8 mouse cellular contexts compared by ENCODE assay signal in genomic region chr10:5802866-5803265, GRCm38 (mm10). TPM values are rescaled to one million over a fixed set of nuclear protein-coding genes. Genes with fewer than 3 reads are reported as not detected.
DNase-seq lines count a peak whose midpoint lies in the region; ATAC-seq and TF ChIP-seq lines count a peak whose summit lies in the region.

No protein-coding gene starts in this region.

- H3K4me3 ChIP-seq in erythroblast, embryonic 14.5 days (replicated peaks) = peak overlapping the region; percentile 99
- H3K4me3 ChIP-seq in ES-E14 (ENCODE audit: insufficient read depth in 1 of 2, low read depth in 1 of 2, low read length in 2 of 2, poor library complexity in 1 of 2, severe bottlenecking in 1 of 2) = peak overlapping the region; percentile 85 to 97
- H3K4me3 ChIP-seq in hindbrain, embryonic 12.5 days = peak overlapping the region; percentile 28
- H3K4me3 ChIP-seq in midbrain, embryonic 10.5 days = peak overlapping the region; percentile 84

- no peak for ATAC-seq in erythroblast, adult 5-6 weeks (replicated peaks; ENCODE audit: low FRiP score, poor library complexity, severe bottlenecking)
- ATAC-seq in hindbrain, embryonic 12.5 days (ENCODE audit: low FRiP score) = no peak
- ATAC-seq in erythroid progenitor cell, adult 5-6 weeks (replicated peaks; ENCODE audit: low FRiP score, poor library complexity, severe bottlenecking) = no peak

- H3K9ac ChIP-seq in ES-E14 (ENCODE audit: insufficient read depth, low read depth, low read length, poor library complexity, severe bottlenecking) = peak overlapping the region; percentile 50; the same call in 1 of the 2 replicates
- H3K9ac ChIP-seq in hindbrain, embryonic 12.5 days = peak overlapping the region; percentile 55

- in situ Hi-C loops in ES-E14 (cut with MboI; ENCODE audit: low sequenced_read_pairs in 2 of 2, unreplicated experiment in 2 of 2) = no loop called here

- intact Hi-C loops in gastrocnemius, postnatal 14 days (cut with DNase I; ENCODE audit: low total_unique reads) = no loop called here

- H3K27ac ChIP-seq in ES-E14 (ENCODE audit: insufficient read depth, low read depth, low read length, poor library complexity, severe bottlenecking) = no peak overlapping the region
- H3K27ac ChIP-seq in hindbrain, embryonic 12.5 days = no peak overlapping the region
- peak overlapping the region; percentile 9; the same call in 1 of the 2 replicates for H3K27ac ChIP-seq in midbrain, embryonic 10.5 days (replicated peaks)

- H3K4me2 ChIP-seq in hindbrain, embryonic 12.5 days (replicated peaks) = peak overlapping the region; percentile 98

- peaks cover 69% of the 10 kb centered on the region for H3K36me3 ChIP-seq in erythroblast, embryonic 14.5 days (ENCODE audit: control insufficient read depth)
- H3K36me3 ChIP-seq in ES-E14 (ENCODE audit: control insufficient read depth, insufficient read depth, low read length, poor library complexity, severe bottlenecking) = peaks cover 32% of the 10 kb centered on the region
- H3K36me3 ChIP-seq in hindbrain, embryonic 12.5 days = peaks cover 36% of the 10 kb centered on the region
- H3K36me3 ChIP-seq in midbrain, embryonic 10.5 days = peaks cover 51% of the 10 kb centered on the region

- no peaks in the 10 kb centered on the region for H3K27me3 ChIP-seq in erythroblast, embryonic 14.5 days (ENCODE audit: control insufficient read depth)
- H3K27me3 ChIP-seq in hindbrain, embryonic 12.5 days = no peaks in the 10 kb centered on the region
- H3K27me3 ChIP-seq in midbrain, embryonic 10.5 days (ENCODE audit: low read depth, poor library complexity, severe bottlenecking) = no peaks in the 10 kb centered on the region

- no peak for DNase-seq in ES-E14 (ENCODE audit: low read depth, low spot score)
- DNase-seq in midbrain, embryonic 10.5 days (ENCODE audit: low spot score) = no peak
- no peak for DNase-seq in urinary bladder, adult 2 months (ENCODE audit: low spot score)
- no peak for DNase-seq in gastrocnemius, postnatal 14 days

- H3K9me3 ChIP-seq in erythroblast, embryonic 14.5 days (ENCODE audit: control insufficient read depth, low read length) = peaks cover 2% of the 10 kb centered on the region; the same call in 1 of the 2 replicates
- H3K9me3 ChIP-seq in ES-E14 (ENCODE audit: control insufficient read depth, insufficient read depth, low read depth, low read length) = no peaks in the 10 kb centered on the region
- no peaks in the 10 kb centered on the region for H3K9me3 ChIP-seq in hindbrain, embryonic 12.5 days (replicated peaks)
- no peaks in the 10 kb centered on the region for H3K9me3 ChIP-seq in midbrain, embryonic 10.5 days (replicated peaks)

- 35% methylated on average over 6 of the region's 6 CpGs for WGBS in hindbrain, embryonic 12.5 days
- WGBS in midbrain, embryonic 10.5 days = 48% methylated on average over 6 of the region's 6 CpGs

- peaks cover 52% of the 10 kb centered on the region for H3K4me1 ChIP-seq in erythroblast, embryonic 14.5 days (ENCODE audit: control insufficient read depth)
- peaks cover 4% of the 10 kb centered on the region in 2 experiments; a peak in 3 of 4 replicates for H3K4me1 ChIP-seq in ES-E14 (ENCODE audit: control insufficient read depth in 2 of 2, insufficient read depth in 2 of 2, low read length in 2 of 2, poor library complexity in 1 of 2)
- peaks cover 24% of the 10 kb centered on the region for H3K4me1 ChIP-seq in hindbrain, embryonic 12.5 days
- peaks cover 36% of the 10 kb centered on the region for H3K4me1 ChIP-seq in midbrain, embryonic 10.5 days

TF ChIP-seq in ES-E14, 5 proteins besides CTCF, POLR2A, EP300 and RAD21:
- no peak for TF ChIP-seq ZC3H11A (IDR thresholded peaks at IDR 0.05; ENCODE audit: borderline replicate concordance, low read depth, low read length)
- no peak for TF ChIP-seq HCFC1 (IDR thresholded peaks at IDR 0.05; ENCODE audit: borderline replicate concordance, insufficient read depth, low read length)
- TF ChIP-seq CHD2 (IDR thresholded peaks at IDR 0.05; ENCODE audit: low read depth, low read length) = no peak
- no peak for TF ChIP-seq ZNF384 (IDR thresholded peaks at IDR 0.05; ENCODE audit: low read depth, low read length)
- TF ChIP-seq MAFK (IDR thresholded peaks at IDR 0.05; ENCODE audit: insufficient read depth, low read depth, low read length) = no peak

RNA-seq across cellular contexts. Expression of gene Fbxo5, which starts 2.5 kb away (rescaled TPM):
- 2.7 and 3.4 TPM in 2 replicates for polyA plus RNA-seq in erythroblast, embryonic 14.5 days (2012)
- 36.2 and 37.9 TPM in 2 replicates for total RNA-seq in erythroblast, adult 5-6 weeks (2015; ENCODE audit: low replicate concordance)
- total RNA-seq in erythroblast, adult 5-6 weeks (2017; ENCODE audit: low replicate concordance) = 23.9 and 53.4 TPM in 2 replicates
- 60.7 and 62.8 TPM in 2 replicates for total RNA-seq in ES-E14 (2012; rRNA removed)
- 46.5 and 49.0 TPM in 2 replicates for polyA plus RNA-seq in hindbrain, embryonic 12.5 days (2016; fragmentation: Nextera tagmentation; extraction: Ambion mirVana)
- 99.5 and 114 TPM in 2 replicates for polyA plus RNA-seq in midbrain, embryonic 10.5 days (2016; fragmentation: Nextera tagmentation; extraction: Ambion mirVana)
- polyA plus RNA-seq in urinary bladder, adult 2 months (2012; rRNA removed) = 5.2 and 5.6 TPM in 2 replicates
- total RNA-seq in gastrocnemius, postnatal 14 days (2021) = 1 to 10 TPM; 2.1 to 2.7 TPM
- total RNA-seq in erythroid progenitor cell, adult 5-6 weeks (2015; ENCODE audit: low replicate concordance) = 201 and 247 TPM in 2 replicates
- 178 and 231 TPM in 2 replicates for total RNA-seq in erythroid progenitor cell, adult 5-6 weeks (2017; ENCODE audit: low replicate concordance)

RNA-seq across cellular contexts. Expression of gene Mtrf1l, which starts 20.8 kb away (rescaled TPM):
- polyA plus RNA-seq in erythroblast, embryonic 14.5 days (2012) = 0.15 and 0.25 TPM in 2 replicates
- 1.7 and 20.2 TPM in 2 replicates for total RNA-seq in erythroblast, adult 5-6 weeks (2015; ENCODE audit: low replicate concordance)
- total RNA-seq in erythroblast, adult 5-6 weeks (2017; ENCODE audit: low replicate concordance) = 8.6 and 19.3 TPM in 2 replicates
- total RNA-seq in ES-E14 (2012; rRNA removed) = 6.8 and 7.0 TPM in 2 replicates
- polyA plus RNA-seq in hindbrain, embryonic 12.5 days (2016; fragmentation: Nextera tagmentation; extraction: Ambion mirVana) = 11.6 and 12.5 TPM in 2 replicates
- polyA plus RNA-seq in midbrain, embryonic 10.5 days (2016; fragmentation: Nextera tagmentation; extraction: Ambion mirVana) = 13.1 and 13.6 TPM in 2 replicates
- 5.8 and 7.4 TPM in 2 replicates for polyA plus RNA-seq in urinary bladder, adult 2 months (2012; rRNA removed)
- total RNA-seq in gastrocnemius, postnatal 14 days (2021) = 1 to 10 TPM; 5.2 to 5.6 TPM
- 23.5 and 37.8 TPM in 2 replicates for total RNA-seq in erythroid progenitor cell, adult 5-6 weeks (2015; ENCODE audit: low replicate concordance)
- 50.7 and 100 TPM in 2 replicates for total RNA-seq in erythroid progenitor cell, adult 5-6 weeks (2017; ENCODE audit: low replicate concordance)

Comparison
In these comparisons a context has a peak if more than half of its experiments do, and no peak if none do; other contexts are left out.
1. H3K4me3 ChIP-seq: peak in every context shown above with its lines; median percentile 99 in erythroblast, embryonic 14.5 days; 91 in ES-E14; 84 in midbrain, embryonic 10.5 days; 28 in hindbrain, embryonic 12.5 days.
2. RNA of gene Fbxo5, which starts 2.5 kb away (total RNA-seq): 178 to 247 TPM in erythroid progenitor cell, adult 5-6 weeks, 60.7 to 62.8 TPM in ES-E14 and 23.9 to 53.4 TPM in erythroblast, adult 5-6 weeks; 2.1 to 2.7 TPM in gastrocnemius, postnatal 14 days; every median in the first group is over 4 times any median in the second.